In genomic region chr1:182189669-182190440, GRCm38 (mm10) we compare ENCODE assay signal across 24 mouse cellular contexts. TPM values are rescaled to one million over a fixed set of nuclear protein-coding genes. Genes with fewer than 3 reads are reported as not detected.
DNase-seq lines count a peak whose midpoint lies in the region; ATAC-seq and TF ChIP-seq lines count a peak whose summit lies in the region.
"Had no signal": no experiment of that assay in that cellular context is flagged by ENCODE, and none has a peak within 500 bp of the region (broad histone marks: within the 10 kb centered on the region; RNA-seq: fewer than 3 reads in every experiment).

No protein-coding gene starts in this region.

- H3K4me3 ChIP-seq in limb, embryonic 14.5 days (replicated peaks; ENCODE audit: low read length), result no peak overlapping the region
- no peak overlapping the region for H3K4me3 ChIP-seq in limb, embryonic 10.5 days
- H3K4me3 ChIP-seq in liver, embryonic 13.5 days (replicated peaks), result no peak overlapping the region
- H3K4me3 ChIP-seq in stomach, embryonic 15.5 days (replicated peaks), result no peak overlapping the region
- H3K4me3 ChIP-seq in hindbrain, embryonic 13.5 days, result no peak overlapping the region
- H3K4me3 ChIP-seq in forebrain, embryonic 11.5 days (ENCODE audit: low read depth, low read length), result no peak overlapping the region
- H3K4me3 ChIP-seq: forebrain, embryonic 13.5 days; heart, embryonic 13.5 days; limb, embryonic 13.5 days; neural tube, embryonic 12.5 days had no signal

- H3K27ac ChIP-seq in limb, embryonic 14.5 days (replicated peaks; ENCODE audit: low read depth, low read length), result no peak overlapping the region
- no peak overlapping the region for H3K27ac ChIP-seq in limb, embryonic 10.5 days
- no peak overlapping the region for H3K27ac ChIP-seq in liver, embryonic 13.5 days
- peak overlapping the region; percentile 49 for H3K27ac ChIP-seq in stomach, embryonic 15.5 days
- no peak overlapping the region for H3K27ac ChIP-seq in hindbrain, embryonic 13.5 days
- no peak overlapping the region for H3K27ac ChIP-seq in forebrain, embryonic 11.5 days (ENCODE audit: low read depth, low read length)
- H3K27ac ChIP-seq: forebrain, embryonic 13.5 days; heart, embryonic 13.5 days; hindbrain, postnatal 0 days; limb, embryonic 13.5 days; neural tube, embryonic 12.5 days had no signal

- H3K4me2 ChIP-seq in limb, embryonic 14.5 days (replicated peaks; ENCODE audit: low read depth, low read length, severe bottlenecking), result no peak overlapping the region
- H3K4me2 ChIP-seq in liver, embryonic 13.5 days, result no peak overlapping the region
- no peak overlapping the region for H3K4me2 ChIP-seq in stomach, embryonic 15.5 days
- H3K4me2 ChIP-seq in hindbrain, embryonic 13.5 days, result no peak overlapping the region
- no peak overlapping the region for H3K4me2 ChIP-seq in forebrain, embryonic 11.5 days (ENCODE audit: low read depth, low read length, severe bottlenecking)
- H3K4me2 ChIP-seq: forebrain, embryonic 13.5 days; heart, embryonic 13.5 days; limb, embryonic 13.5 days; neural tube, embryonic 12.5 days had no signal

- H3K36me3 ChIP-seq in limb, embryonic 14.5 days (ENCODE audit: control insufficient read depth, insufficient read depth, low read length), result no peaks in the 10 kb centered on the region
- H3K36me3 ChIP-seq in limb, embryonic 10.5 days, result no peaks in the 10 kb centered on the region
- no peaks in the 10 kb centered on the region for H3K36me3 ChIP-seq in liver, embryonic 13.5 days
- H3K36me3 ChIP-seq in stomach, embryonic 15.5 days, result no peaks in the 10 kb centered on the region
- H3K36me3 ChIP-seq in hindbrain, embryonic 13.5 days, result no peaks in the 10 kb centered on the region
- no peaks in the 10 kb centered on the region for H3K36me3 ChIP-seq in forebrain, embryonic 11.5 days (ENCODE audit: control insufficient read depth, insufficient read depth, low read length)
- H3K36me3 ChIP-seq: heart, embryonic 13.5 days; limb, embryonic 13.5 days; neural tube, embryonic 12.5 days had no signal

- 68% methylated on average over 3 of the region's 3 CpGs for WGBS in limb, embryonic 14.5 days
- WGBS in limb, embryonic 10.5 days, result 71% methylated on average over 3 of the region's 3 CpGs
- 47% methylated on average over 3 of the region's 3 CpGs for WGBS in liver, embryonic 13.5 days (ENCODE audit: insufficient replicate concordance)
- 58% methylated on average over 3 of the region's 3 CpGs for WGBS in stomach, embryonic 15.5 days
- 61% methylated on average over 3 of the region's 3 CpGs for WGBS in hindbrain, embryonic 13.5 days
- WGBS in forebrain, embryonic 11.5 days, result 74% methylated on average over 3 of the region's 3 CpGs

- H3K9me3 ChIP-seq in limb, embryonic 14.5 days (ENCODE audit: control insufficient read depth, low read length), result no peaks in the 10 kb centered on the region
- H3K9me3 ChIP-seq in limb, embryonic 10.5 days (replicated peaks), result no peaks in the 10 kb centered on the region
- no peaks in the 10 kb centered on the region for H3K9me3 ChIP-seq in liver, embryonic 13.5 days (replicated peaks)
- peaks cover 5% of the 10 kb centered on the region; the same call in 1 of the 2 replicates for H3K9me3 ChIP-seq in stomach, embryonic 15.5 days
- H3K9me3 ChIP-seq in hindbrain, embryonic 13.5 days, result no peaks in the 10 kb centered on the region; the same call in 1 of the 2 replicates
- no peaks in the 10 kb centered on the region for H3K9me3 ChIP-seq in forebrain, embryonic 11.5 days (ENCODE audit: control insufficient read depth, low read length)
- H3K9me3 ChIP-seq: forebrain, embryonic 13.5 days; neural tube, embryonic 12.5 days had no signal

- H3K9ac ChIP-seq in limb, embryonic 14.5 days (ENCODE audit: low read depth, low read length, severe bottlenecking), result no peak overlapping the region
- H3K9ac ChIP-seq in liver, embryonic 13.5 days, result no peak overlapping the region
- no peak overlapping the region for H3K9ac ChIP-seq in stomach, embryonic 15.5 days
- H3K9ac ChIP-seq in hindbrain, embryonic 13.5 days, result no peak overlapping the region
- no peak overlapping the region for H3K9ac ChIP-seq in forebrain, embryonic 11.5 days (ENCODE audit: low read length)
- H3K9ac ChIP-seq: forebrain, embryonic 13.5 days; heart, embryonic 13.5 days; limb, embryonic 13.5 days; neural tube, embryonic 12.5 days had no signal

- H3K4me1 ChIP-seq in limb, embryonic 14.5 days (ENCODE audit: control insufficient read depth, insufficient read depth, low read length), result no peaks in the 10 kb centered on the region
- no peaks in the 10 kb centered on the region for H3K4me1 ChIP-seq in limb, embryonic 10.5 days
- H3K4me1 ChIP-seq in liver, embryonic 13.5 days (replicated peaks), result 0 out of 2 replicates have a peak, but pooled peaks cover 10% of the 10 kb centered on the region
- peaks cover 4% of the 10 kb centered on the region; the same call in 1 of the 2 replicates for H3K4me1 ChIP-seq in stomach, embryonic 15.5 days
- no peaks in the 10 kb centered on the region for H3K4me1 ChIP-seq in hindbrain, embryonic 13.5 days (replicated peaks)
- H3K4me1 ChIP-seq in forebrain, embryonic 11.5 days (replicated peaks; ENCODE audit: control insufficient read depth, insufficient read depth, low read length), result no peaks in the 10 kb centered on the region
- H3K4me1 ChIP-seq: forebrain, embryonic 13.5 days; neural tube, embryonic 12.5 days had no signal

- H3K27me3 ChIP-seq in limb, embryonic 14.5 days (ENCODE audit: control insufficient read depth, insufficient read depth, low read length), result no peaks in the 10 kb centered on the region
- no peaks in the 10 kb centered on the region for H3K27me3 ChIP-seq in limb, embryonic 10.5 days (ENCODE audit: low read depth, poor library complexity, severe bottlenecking)
- H3K27me3 ChIP-seq in liver, embryonic 13.5 days, result no peaks in the 10 kb centered on the region
- no peaks in the 10 kb centered on the region for H3K27me3 ChIP-seq in stomach, embryonic 15.5 days (replicated peaks)
- H3K27me3 ChIP-seq in hindbrain, embryonic 13.5 days, result no peaks in the 10 kb centered on the region
- no peaks in the 10 kb centered on the region for H3K27me3 ChIP-seq in forebrain, embryonic 11.5 days (ENCODE audit: control insufficient read depth, insufficient read depth, low read length)
- H3K27me3 ChIP-seq: CH12.LX; forebrain, embryonic 13.5 days; heart, embryonic 13.5 days; limb, embryonic 13.5 days; neural tube, embryonic 12.5 days had no signal

- peak; percentile 11 for DNase-seq in limb, embryonic 14.5 days (ENCODE audit: low spot score)
- no peak for DNase-seq in limb, embryonic 10.5 days (ENCODE audit: low spot score)
- peak; percentile 5 for DNase-seq in NIH3T3 (ENCODE audit: low read depth)
- no peak for DNase-seq in liver, embryonic 13.5 days
- DNase-seq in right cerebral cortex, postnatal 14 days, result no peak
- no peak for DNase-seq in forebrain, embryonic 11.5 days (ENCODE audit: low spot score)
- DNase-seq: adrenal gland, postnatal 14 days; cerebellum, adult 11-12 months; cerebellum, postnatal 36 days; gastrocnemius, postnatal 25 days; heart, postnatal 4 days; kidney, adult 18-20 months; layer of hippocampus, adult 9-11 months; thymus, postnatal 36 days had no signal

- no peak for ATAC-seq in limb, embryonic 14.5 days (ENCODE audit: low FRiP score, low read depth)
- ATAC-seq in liver, embryonic 13.5 days (ENCODE audit: low read depth), result peak; percentile 51; the same call in 1 of the 2 replicates
- peak; percentile 56; the same call in 1 of the 2 replicates for ATAC-seq in stomach, embryonic 15.5 days (ENCODE audit: insufficient read depth, low FRiP score, low read depth)
- ATAC-seq in hindbrain, embryonic 13.5 days (ENCODE audit: low FRiP score), result no peak
- ATAC-seq in forebrain, embryonic 11.5 days (replicated peaks; ENCODE audit: low FRiP score), result no peak
- ATAC-seq: activated CD4-positive, CD25-positive, alpha-beta regulatory T cell, adult 4 months; forebrain, embryonic 13.5 days; hindbrain, postnatal 0 days had no signal

- no peak for TF ChIP-seq POLR2A in limb, embryonic 14.5 days (IDR thresholded peaks at IDR 0.05; ENCODE audit: borderline replicate concordance, extremely low read depth, insufficient read depth, insufficient read length)

RNA-seq across cellular contexts. Expression of gene Vmn1r1, which starts 25.6 kb away (rescaled TPM):
- 0.03 TPM in 1 of 2 replicates, not detected in the other for polyA plus RNA-seq in limb, embryonic 14.5 days (2012; rRNA removed)
- polyA plus RNA-seq in limb, embryonic 14.5 days (2014; fragmentation: Nextera tagmentation; extraction: Ambion mirVana), result not detected in 2 replicates
- polyA plus RNA-seq in limb, embryonic 10.5 days (2016; fragmentation: Nextera tagmentation; extraction: Ambion mirVana), result not detected in 2 replicates
- not detected in 2 replicates for polyA plus RNA-seq in liver, embryonic 13.5 days (2015; fragmentation: Nextera tagmentation; extraction: Ambion mirVana)
- not detected in 2 replicates for polyA plus RNA-seq in stomach, embryonic 15.5 days (2015; fragmentation: Nextera tagmentation; extraction: Ambion mirVana)
- not detected in 2 replicates for polyA plus RNA-seq in hindbrain, embryonic 13.5 days (2015; fragmentation: Nextera tagmentation; extraction: Ambion mirVana)
- not detected in 2 replicates for polyA plus RNA-seq in forebrain, embryonic 11.5 days (2014; fragmentation: Nextera tagmentation; extraction: Ambion mirVana)
- polyA plus RNA-seq: activated CD4-positive, CD25-positive, alpha-beta regulatory T cell, adult 4 months; forebrain, embryonic 13.5 days; heart, embryonic 13.5 days; hindbrain, postnatal 0 days; limb, embryonic 13.5 days; neural tube, embryonic 12.5 days; testis, adult 2 months had no signal

Comparison
In these comparisons a context has a peak if more than half of its experiments do, and no peak if none do; other contexts are left out.
1. DNase-seq: peak in limb, embryonic 14.5 days (single experiment) and NIH3T3 (single experiment); none in limb, embryonic 10.5 days (single experiment), liver, embryonic 13.5 days (single experiment), right cerebral cortex, postnatal 14 days (single experiment) and forebrain, embryonic 11.5 days (single experiment).
2. ATAC-seq: peak in liver, embryonic 13.5 days (single experiment) and stomach, embryonic 15.5 days (single experiment); none in limb, embryonic 14.5 days (single experiment), hindbrain, embryonic 13.5 days (single experiment) and forebrain, embryonic 11.5 days (single experiment).